Mouse (Mus musculus) neutrophil, adult 5-6 weeks (primary cell): Measurements from ENCODE around the gene Abcc2. TPM values are rescaled to one million over a fixed set of nuclear protein-coding genes. Genes with fewer than 3 reads are reported as not detected.

Experiments used
- ATAC-seq: fragments of 151-379, 151-347 bp; 2 replicates; pipeline ENCODE4 v1.8.0; 2017; ENCODE audit warnings: mild to moderate bottlenecking, moderate TSS enrichment; ENCODE audit not compliant: insufficient number of reproducible peaks, poor library complexity, low FRiP score, severe bottlenecking; ENCODE audit errors: extremely low read depth
- total RNA-seq: library from RNA; stranded (forward); fragments of 200-1000 nt; gene quantifications from 2 replicates; pipeline ENCODE4 v1.2.3, GENCODE M21; 2017

Abcc2 gene
- total RNA-seq, 1 experiment from 2014 or later, result 1.7 TPM

DNA sequence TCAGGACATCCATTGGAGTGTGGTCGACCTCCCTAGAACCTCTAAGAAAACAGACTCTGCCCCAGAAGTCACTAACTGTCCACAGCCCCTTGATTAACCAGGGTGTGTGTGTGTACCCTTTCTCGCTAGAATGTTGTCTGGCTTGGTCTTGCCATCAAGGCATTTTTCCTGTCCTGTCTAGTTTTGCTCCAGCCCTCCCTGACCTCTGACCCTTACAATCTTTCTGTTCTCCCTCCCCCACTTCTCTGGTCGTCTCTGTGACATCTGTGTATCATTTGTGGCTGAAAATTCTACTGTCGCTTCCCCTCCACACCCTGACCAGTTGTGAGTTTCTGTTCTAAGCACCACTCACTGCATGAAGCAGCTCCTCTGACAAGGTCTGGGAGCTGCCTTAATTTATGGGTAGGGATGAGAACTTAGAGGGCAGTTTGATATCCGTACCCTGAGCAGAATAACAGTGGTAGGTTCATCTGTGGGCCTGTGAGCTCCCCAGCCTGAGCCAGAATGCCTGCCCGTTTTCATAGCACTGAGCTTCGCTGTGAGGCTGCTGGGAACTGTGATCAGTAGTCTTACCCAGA is 63.4 kb downstream of the Abcc2 start:
- no peak for ATAC-seq

DNA sequence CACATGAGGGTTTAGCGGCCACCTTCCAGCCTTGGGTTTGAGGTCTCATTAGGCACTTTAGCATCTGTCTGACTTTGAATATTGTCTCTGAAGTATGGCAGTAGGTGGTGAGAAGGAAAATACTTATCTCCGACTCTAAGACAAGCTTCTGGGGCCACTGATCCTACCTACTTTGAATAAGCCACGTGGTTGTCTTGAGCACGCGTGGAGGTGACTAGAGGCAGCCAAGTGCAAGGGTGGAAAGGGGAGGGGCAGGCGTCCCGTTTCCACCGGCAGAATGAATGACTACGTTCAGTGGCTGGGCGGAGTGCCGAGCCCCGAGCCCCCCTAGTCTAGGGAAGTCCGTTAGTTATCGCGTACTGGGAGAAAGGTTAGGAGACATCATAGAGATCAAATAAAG is 65.1 kb downstream of the Abcc2 start:
- ATAC-seq, result no peak

GRCm38 (mm10) chr19:43847966-43848365 is 66.0 kb downstream of the Abcc2 start:
- no peak for ATAC-seq

- ATAC-seq, result no peak
Observed at GRCm38 (mm10) chr19:43850026-43850425, 68.0 kb downstream of the Abcc2 start.

GRCm38 (mm10) chr19:43851996-43852630 is 70.1 kb downstream of the Abcc2 start:
- ATAC-seq, result peak; percentile 44; the same call in 1 of the 2 replicates

DNA sequence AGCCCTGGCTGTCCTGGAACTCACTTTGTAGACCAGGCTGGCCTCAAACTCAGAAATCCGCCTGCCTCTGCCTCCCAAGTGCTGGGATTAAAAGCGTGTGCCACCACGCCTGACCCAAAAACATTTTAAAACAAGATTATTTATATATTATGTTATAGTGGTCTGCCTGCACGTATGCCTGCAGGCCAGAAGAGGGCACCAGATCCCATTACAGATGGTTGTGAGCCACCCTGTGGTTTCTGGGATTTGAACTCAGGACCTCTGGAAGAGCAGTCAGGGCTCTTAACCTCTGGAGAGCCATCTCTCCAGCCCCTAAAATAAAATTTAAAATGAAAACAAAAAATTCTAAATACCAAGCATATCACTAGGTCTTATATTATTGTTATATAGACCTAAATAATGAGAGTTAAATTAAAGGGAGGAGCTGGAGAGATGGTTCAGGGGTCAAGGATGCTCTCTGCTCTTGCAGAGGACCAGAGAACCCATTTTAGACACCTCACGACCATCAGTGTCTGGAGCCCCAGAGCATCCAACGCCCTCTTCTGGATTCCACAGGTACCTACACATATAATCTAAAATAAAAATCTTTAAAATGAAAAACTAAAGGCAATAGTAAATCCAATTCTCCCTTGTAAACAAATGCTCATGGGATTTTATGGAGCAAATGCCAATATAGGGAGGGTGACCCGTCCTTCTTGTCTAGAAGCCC is 71.0 kb downstream of the Abcc2 start:
- ATAC-seq, result no peak

GRCm38 (mm10) chr19:43857347-43857746 is 75.4 kb downstream of the Abcc2 start:
- no peak for ATAC-seq

DNA sequence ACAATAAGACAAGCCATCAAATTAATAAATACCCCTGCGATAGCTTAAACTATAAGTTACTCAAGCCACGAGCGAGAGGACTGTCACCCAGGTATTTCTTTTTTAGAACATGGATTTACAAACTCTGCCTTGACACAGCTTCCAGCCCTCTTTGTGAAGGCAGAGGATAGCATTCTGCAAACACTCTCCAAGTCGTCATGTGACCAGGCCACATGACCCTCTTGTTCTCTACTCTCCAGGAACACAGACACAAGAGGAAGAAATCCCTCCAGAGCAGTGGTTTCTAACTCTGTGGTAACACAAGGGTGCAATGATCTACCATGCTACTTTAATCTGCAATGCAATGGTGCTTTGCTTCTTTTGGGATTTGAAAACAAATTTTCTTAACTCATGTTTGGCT is 88.4 kb downstream of the Abcc2 start:
- ATAC-seq, result no peak

DNA sequence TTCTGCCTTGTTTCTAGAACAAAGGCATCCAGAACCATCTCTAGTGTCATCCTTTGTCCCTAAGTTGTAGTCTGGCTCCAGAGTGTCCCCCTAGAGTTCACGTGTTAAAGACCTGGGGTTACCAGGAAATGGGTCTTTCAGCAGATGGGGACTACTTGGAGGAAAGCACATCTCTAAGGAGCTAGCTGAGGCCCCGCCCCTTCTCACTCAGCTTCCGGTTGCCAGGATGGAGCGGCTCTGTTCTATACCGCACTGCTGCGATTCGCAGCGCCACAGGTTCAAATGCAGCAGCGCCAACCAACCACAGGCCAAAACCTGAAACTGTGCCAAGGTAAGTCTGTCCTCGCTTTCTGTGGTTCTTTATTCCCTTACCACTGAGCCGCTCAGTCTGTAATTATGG is 92.4 kb downstream of the Abcc2 start:
- no peak for ATAC-seq

- no peak for ATAC-seq
Observed at GRCm38 (mm10) chr19:43875996-43876395, 94.0 kb downstream of the Abcc2 start.

DNA sequence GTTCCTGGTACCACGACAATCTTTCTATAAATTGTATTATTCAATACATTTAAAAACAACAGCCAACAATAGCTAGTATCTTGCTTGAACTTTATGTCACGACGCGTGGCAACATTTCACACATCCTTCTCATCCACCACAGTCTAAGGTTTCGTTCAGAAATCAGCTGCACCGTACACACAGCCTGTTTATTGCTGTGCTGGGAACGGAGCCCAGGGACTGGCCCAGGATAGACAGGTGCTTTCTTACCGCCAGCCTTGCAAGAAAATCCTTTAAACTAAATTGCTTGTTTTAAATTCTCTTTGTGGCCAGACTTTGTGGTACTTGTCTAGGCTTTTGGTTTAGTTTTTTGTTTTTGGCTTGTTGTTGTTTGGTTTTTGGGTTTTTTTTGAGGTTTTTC is 95.4 kb downstream of the Abcc2 start:
- ATAC-seq, result no peak

DNA sequence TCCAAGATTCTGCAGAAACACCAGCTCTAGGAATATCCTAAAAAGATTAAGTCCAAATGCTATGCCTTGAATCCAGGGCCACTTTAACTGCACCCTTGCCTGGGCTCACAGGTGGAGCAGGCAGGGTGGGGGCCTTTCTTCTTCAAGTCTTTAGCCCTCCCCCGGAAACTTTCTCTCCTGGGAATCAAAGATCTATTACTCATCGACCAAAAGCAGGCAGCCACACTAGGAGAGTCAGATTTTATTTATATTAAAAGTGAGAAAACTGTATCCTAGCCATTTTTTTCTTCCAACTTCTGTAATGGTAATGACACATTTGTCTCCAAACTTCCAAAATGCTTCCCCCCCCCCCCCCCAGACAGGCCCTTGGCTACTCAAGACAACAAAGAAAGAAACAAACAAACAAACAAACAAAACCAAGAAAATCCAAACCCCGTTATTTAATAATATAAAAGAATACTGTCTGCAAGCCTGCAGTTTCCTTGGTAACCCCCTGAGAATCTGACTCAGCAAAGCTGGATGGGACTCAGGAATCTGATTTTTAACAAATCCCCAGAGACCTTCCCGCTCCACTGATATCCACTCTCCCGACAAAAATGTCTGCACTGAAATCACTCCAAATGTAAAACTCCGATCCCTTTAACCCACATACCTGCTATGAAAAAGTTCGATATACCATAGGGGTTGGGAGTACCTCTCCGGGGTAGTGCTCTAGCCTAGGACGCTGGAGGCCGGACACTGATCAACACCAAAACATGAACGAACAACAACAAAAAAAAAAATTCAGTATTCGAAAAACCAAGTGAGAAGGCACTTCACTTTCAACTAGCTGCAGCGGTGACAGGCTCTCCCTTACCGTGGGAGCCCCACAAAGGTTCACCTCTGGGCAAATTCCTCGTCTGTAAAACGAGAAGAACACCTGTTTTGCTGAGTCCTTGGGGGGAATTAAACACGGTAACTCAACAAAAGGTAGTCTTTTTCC is 96.4 kb downstream of the Abcc2 start:
- ATAC-seq, result no peak

- no peak for ATAC-seq
Observed at GRCm38 (mm10) chr19:43879401-43880212, 97.6 kb downstream of the Abcc2 start.

DNA sequence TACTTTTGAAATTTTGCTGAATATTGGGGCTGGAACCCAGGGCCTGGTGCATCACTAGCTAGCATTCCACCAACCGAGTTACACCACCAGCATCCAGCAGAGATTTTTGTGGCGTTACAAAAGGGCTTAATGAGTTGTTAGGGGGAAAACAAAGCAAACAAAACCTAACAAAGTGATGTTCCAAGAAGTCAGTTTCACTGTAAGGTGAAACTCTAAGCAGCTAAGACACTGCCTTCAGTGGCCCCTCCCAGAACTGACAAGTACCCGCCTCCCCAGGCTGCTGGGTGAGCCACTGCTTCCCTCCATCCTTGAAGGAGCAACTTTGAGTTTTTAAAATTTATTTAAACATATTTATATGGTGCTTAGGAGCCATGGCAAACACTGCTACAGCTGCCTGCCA is 98.4 kb downstream of the Abcc2 start:
- ATAC-seq, result no peak

GRCm38 (mm10) chr19:43881615-43882014 is 99.6 kb downstream of the Abcc2 start:
- no peak for ATAC-seq

DNA sequence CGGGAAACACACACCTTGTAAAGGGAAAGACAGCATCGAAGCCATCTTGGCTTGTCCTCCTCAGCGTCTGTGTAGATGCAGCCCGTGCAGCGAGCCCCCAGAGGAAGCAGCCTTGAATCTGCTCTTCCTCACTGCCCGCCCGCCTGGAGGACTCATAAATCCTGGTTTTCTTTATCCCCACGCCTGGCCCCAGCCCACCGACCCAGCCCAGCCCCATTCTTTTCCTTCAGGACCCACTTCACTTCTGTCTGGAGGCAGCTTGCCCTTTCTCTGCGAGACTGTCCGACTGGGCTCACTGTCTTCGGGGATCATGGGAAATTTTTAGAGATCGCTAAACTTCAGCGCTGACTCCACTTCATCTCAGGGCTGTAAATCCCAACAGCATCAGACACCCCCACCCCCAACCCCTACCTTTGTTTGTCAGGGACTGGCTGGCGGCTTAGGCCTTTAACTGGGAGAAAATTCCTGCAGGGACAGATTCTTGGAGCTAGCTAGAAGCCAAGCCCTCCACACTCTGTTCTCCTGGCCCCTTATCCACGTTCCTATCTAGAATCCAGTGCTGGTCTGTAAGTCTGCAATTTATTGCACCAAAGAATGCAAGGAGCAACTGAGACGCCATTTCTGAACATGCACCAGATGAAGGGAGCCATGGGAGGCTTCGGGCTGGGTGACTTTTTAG is 101.0 kb downstream of the Abcc2 start:
- ATAC-seq, result no peak

DNA sequence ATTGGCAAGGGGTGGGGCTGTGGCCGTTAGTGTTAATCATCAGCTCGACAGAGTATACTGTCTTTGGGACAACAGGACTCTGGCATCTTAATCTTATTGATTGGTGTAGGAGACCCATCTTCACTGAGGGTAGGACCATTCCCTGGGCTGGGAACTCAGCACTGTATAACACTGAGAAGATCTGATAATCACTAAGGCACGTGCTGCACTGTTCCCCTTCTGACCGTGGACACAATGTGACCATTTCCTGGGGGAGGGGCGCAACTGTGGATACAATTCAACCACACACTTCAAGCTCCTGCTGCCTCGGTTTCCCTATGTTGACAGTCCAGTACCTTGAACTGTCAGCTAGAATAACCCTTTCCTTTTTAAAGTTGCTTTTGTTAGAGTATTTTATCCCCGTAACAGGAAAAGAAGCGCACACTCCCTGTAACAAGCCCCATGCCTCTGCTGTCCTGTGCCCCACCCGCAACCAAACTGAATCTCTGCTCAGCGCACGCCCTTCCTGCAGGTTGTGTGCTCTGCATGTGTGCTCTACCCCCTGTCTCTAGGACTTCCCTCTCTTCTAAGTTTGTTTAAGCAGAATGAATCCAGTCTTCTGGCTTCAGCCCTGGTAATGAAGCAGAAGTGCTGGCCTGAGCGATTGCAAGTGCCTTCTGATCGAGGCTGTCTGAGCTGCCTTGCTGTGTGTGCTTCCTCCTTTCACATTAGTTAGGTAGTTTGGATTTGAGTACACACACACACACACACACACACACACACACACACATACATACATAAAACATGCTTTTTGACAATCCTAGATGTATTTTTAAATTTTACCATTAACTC is 102.9 kb downstream of the Abcc2 start:
- peak; percentile 40; the same call in 1 of the 2 replicates for ATAC-seq
